Mouse (Mus musculus): ENCODE measurements at regions not wholly inside any gene's neighbourhood (a gene's known extent, or its start where the extent isn't known, plus 50 kb on each side); places are given as distances from the start of the nearest gene placed in this dataset.

DNA sequence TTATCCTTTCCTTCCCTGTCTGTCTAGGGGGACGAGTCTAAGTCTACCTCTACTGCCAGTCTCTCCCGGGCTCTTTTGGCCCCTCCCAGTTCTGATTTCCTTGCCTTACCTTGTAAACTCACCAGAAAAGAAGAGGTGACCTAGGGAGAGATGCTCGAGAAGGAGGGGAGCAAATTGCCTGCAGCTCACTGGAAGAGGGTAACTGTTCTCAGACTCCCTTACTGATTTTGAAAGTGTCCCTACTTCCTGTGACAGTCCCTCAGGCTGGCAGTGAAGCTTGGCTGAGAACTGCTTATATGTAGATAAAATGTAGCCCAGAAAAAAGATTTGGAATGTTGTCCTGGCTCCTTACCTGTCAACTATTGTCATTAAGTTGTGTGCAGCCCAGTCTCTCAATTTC, 180.6 kb upstream of the Tab2 start:
- no peak for TF ChIP-seq POLR2A (IDR thresholded peaks at IDR 0.05; ENCODE audit: borderline replicate concordance, extremely low read depth, low read depth, low read length)
- no peak for TF ChIP-seq CTCF (IDR thresholded peaks at IDR 0.05; ENCODE audit: insufficient read depth, low read length)
